Mouse (Mus musculus): ENCODE data around the gene Nos1.

Gene Nos1

DNA sequence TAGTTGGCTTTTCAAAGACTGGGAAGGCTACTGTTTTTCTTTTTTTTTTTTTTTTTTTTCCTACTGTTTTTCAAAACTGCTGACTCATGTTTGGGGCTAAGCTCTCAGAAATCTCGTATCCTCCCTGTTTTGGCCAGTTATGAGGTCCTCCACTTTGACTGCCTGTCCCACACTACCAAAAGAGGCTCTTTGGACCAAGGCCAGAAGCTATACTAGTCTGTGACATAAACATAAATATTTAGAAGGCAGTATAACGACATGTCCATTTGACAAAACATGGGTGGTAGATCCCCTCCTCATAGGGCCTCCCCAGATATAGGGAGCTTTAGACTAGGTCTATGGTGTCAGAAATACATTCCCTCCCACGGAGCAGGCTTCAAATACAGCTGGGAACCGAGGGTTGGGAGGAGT, 186.8 kb downstream of the Nos1 start:
- no peak for DNase-seq

DNA sequence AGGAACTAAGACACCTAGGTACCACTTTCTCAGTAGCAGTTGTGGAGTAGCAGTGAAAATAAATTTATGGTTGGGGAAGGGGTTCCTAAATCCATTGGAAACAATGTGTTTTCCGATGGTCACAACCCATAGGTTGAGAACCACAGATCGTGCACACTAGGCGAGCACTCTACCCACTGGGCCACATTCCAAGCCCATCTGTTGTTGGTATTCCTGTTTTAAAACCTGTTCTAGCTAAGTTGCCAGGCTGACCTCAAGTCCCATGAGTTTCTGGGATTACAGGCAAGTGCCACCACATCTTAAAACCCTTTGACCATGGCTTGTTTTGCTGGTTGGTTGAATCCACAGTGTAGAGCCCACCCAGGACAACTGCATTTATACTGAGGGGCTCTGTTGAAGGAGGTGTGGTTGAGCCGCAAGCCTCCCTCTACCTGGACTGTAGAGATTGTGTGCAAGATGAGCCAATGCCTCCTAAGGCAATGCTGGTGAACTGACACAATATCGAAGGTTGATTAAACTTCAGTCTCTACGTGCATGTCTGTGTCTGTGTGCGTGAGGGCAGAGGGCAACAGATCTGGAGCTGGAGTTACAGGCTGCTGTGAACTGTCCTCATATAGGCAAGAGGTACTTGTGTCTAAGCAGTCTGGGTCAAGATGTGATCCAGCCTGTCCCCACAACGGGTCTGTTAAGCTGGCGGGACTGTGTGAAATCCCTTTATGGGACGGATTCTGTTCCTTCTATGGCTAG, 189.0 kb downstream of the Nos1 start:
- no peak for DNase-seq

DNA sequence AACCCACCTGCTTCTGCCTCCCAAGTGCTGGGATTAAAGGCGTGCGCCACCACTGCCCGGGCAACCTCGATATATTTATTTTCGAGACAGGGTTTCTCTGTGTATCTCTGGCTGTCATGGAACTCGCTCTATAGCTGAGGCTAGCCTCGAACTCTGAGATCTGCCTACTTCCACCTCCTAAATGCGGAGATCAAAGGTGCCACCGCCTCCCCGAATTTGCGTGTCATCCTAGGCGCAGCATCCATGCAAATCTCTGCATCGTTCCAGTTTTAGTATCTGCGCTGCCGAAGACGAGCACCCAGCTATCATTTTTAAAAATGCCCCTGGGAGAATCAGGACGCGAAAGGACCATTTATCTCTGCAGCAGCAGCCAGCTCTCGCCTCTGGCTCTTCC, 195.4 kb downstream of the Nos1 start:
- no peak for DNase-seq

DNA sequence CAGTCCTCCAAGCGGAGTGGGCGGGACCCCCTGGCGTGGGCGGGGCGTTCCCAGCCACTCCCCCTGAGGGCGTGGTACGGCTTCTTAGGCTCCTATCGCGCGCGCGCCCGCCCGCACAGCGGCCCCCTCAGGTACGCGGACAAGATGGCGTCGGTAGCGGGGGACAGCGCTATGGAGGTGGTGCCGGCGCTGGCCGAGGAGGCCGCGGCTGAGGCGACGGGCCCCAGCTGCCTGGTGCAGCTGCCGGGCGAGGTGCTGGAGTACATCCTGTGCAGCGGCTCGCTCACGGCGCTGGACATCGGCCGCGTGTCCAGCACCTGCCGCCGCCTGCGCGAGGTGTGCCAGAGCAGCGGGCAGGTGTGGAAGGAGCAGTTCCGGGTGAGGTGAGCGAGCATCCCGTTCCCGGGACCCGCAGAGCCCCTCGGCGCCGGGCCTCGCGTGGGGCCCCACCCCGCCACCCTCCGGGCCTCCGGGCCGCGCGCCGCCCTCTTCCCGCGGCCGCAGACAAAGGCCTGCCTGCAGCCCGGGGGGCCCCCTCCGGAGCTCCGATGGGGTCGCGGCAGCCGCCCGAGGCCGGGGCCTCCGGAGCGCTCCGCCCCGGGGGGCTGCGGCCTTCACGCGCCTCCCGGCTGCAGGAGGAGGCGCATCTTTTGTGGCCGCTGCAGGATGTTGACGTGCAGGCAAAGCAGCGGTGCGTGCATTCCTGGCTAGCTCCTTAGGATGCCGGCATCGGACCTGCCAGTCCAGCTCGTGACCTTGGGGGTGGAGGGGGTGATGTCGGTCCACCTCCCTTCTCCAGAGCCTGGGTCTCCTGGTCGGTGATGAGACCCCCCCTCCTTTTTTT, 196.0 kb downstream of the Nos1 start, which contains the start of gene Fbxo21:
Gene Fbxo21, plus strand, starts transcription at position 74 of the 844 bp plus-strand sequence.
- DNase-seq, result peak; percentile 99

DNA sequence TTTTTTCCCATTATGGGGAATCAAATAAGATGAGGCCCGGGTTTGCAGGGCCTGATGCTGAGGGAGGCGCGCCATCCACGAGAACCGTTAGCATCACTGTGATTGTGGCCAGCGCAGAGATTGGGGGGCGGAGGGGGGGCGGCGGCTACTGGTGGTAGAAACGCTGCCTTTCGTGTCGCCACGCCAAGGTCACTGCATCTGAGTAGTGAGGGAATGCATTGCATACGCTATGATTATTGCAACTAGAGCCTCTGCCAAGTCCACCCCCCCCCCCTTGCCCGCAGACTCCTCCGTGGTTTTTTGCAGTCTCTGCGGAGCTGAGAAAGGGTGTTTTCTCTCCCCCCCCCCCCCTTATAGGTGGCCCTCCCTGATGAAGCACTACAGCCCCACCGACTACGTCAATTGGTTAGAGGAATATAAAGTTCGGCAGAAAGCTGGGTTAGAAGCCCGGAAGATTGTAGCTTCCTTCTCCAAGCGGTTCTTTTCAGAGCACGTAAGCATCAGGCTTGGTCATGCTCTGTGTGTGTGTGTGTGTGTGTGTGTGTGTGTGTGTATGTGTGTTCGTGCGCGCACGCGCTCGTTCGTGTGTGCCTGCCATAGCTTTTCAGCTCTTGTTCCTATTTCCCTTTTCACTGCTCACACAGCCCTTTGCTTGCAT, 196.8 kb downstream of the Nos1 start:
- peak; percentile 47 to 65 for DNase-seq

DNA sequence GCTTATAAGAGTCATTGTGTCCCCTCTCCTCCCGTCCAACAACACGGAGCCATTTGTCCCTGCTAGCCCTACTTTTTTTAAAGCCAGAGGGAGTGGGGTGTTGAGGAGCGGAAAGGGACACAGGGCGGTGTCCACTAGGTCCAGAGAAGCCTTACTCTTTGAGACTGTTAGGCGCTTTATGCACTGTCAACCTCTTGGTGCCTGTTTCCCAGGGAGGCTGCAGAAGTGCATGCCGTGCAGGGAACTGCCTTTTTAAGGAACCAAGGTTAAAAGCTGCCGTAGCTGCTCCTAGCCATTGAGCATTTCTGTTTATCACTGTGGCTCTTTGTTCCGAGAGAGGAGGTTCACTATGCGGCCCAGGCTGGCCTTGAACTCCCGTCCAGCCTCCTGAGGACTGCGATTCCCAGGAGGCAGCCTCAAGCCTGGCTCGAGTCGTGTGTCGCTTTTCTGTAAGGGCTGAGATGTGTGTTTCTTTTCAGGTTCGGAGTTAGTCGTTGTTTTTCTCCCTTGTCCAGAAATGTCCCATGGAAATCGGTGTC, 197.4 kb downstream of the Nos1 start:
- DNase-seq, result no peak

DNA sequence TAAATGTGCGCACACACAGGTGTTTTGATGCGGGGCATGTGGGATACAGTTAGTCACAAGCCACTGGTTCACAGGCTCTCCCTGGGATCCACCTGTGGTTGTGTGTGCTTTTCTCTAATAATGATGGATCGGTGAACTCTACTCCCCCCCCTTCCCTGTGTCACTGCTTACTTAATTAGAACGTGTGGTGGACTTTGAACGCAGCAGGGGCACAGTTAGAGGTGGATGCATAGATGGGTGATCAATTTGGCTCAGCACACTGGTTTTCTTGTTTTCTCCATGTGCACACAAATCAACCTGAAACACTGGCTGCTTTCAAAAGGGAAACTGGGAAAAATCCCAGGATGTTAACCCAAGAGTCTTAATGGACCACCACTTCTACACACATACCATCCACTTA, 198.2 kb downstream of the Nos1 start:
- DNase-seq, result peak in 1 of 2 experiments; percentile 34

DNA sequence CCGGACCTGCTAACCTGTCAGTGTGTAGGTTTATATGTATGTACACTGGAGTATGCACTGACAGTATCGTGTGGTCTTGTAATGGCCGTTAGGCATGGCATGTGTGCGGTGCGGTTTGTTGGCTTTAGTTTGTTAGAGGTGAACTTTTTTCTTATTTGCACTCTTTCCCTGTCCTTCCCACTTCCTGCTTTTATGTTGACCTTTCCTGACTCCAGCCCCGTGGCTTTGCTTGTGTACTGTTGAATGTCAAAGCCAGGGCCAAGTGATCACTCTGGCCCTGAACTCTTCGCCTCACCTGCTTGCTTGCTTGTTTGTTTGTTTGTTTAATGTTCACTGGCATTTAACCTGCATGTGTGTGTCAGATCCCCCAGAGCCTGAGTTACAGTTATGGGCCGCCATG, 200.1 kb downstream of the Nos1 start:
- DNase-seq, result no peak

DNA sequence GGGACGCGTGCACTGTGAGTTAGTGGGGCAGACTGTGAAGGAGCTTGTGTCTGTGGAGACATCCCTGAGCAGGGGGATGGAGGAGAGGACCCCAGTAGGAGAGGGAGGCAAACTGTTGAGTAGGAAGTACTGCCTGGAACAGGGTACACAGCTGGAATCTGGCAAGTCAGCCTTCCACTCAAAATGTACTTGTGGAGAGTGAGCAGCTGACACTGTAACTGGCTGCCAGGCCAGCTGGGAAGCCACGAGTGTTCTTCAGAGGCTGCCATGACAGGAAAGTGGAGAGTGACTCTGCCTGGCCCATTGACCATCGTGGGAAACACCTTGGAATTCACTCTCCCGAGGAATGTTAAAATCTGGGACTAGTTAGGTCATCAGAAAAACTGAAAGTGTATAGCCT, 201.1 kb downstream of the Nos1 start:
- no peak for DNase-seq

DNA sequence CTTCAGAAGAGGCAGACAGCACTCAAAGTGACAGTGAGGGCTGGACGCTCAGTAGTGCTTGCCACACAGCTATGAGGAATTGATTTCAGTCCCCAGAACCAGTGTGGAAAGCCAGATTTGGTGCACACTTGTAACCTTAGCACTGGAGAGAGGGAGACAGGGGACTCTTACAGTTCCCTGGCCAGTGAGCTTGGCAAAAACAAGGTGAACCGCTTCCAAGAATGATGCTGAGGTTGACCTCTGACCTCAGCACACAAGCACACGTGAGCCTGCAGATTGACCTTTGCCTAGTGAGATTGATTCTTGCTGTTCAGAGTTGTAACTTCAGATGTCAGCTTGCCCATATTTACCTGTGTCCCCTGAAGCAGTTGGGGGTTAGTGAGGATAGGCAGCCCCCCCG, 205.5 kb downstream of the Nos1 start:
- DNase-seq, result no peak

DNA sequence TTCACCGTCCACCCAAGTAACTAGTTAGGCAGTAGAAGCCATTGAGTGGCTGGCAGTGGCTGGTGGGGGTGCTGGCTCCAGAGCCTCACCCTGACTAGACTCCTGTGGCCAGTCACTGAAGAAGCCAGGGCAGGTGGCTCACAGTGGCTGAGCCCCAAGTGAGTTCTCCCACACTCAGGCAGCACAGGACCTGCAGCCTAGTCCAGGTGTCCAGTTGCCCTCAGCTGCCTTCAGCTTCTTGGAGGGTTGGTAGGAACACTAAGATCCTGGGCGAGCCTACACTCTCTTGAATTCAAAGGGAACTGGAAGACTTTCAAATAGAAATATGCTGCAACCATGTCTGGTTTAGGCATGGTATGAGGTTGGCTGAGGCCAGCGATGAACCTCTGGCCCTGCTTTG, 207.1 kb downstream of the Nos1 start:
- no peak for DNase-seq

DNA sequence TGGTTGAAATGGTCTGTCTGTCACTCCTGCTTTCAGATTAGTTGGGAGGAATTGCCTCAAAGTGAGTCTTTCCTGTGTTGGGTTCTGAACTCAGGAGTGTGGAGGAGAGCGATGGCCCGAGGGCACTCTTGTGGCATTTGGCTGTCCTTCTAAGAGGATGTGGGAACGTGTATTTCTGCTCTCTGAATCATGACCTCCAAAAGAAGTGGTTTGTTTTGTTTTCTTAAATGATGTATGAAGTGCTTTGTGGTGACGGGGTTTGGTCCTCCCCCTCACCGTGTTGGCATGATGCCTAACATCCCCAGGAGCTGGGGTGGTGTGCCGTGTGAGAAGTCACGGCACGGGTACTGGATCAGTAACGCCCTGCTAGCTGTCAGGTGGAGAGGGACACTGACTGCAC, 207.5 kb downstream of the Nos1 start:
- no peak for DNase-seq

DNA sequence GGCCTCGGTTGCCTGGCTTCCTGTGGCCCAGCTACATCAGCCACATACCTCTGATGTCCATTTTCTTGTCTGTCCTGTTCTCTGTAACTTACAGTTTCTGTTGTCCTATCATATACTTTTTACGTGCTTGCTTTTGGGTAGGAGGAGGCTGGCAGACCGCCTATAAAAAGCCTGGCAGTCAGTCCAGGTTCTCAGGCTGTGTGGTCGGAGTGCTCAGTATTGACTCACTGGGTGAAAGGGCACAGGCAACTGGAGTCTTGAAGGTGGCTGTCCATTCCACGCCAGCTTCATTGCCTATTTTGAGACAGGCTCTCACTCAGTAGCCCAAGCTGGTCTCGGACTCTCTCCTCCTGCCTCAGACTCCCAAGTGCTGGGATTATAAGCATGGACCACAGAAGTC, 208.9 kb downstream of the Nos1 start:
- no peak for DNase-seq

DNA sequence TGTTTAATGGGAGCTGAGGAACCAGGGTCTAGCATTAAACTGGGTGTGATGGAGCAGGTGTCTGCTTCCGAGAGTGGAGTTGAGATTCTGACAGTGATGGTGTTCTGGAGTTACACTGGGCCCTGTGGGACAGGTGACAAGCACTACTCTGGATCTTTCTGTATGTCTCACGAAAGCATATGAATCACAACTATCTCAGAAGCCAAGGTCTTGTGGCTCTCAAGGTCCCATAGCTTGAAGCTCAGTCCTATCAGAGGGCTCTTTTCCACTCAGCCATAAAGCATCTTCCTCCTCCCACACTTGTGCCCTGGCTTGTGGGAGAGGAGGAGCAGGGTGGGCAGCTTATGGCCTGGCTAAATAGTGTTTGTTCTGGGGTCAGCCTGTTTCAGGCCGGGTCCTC, 210.1 kb downstream of the Nos1 start:
- no peak for DNase-seq

DNA sequence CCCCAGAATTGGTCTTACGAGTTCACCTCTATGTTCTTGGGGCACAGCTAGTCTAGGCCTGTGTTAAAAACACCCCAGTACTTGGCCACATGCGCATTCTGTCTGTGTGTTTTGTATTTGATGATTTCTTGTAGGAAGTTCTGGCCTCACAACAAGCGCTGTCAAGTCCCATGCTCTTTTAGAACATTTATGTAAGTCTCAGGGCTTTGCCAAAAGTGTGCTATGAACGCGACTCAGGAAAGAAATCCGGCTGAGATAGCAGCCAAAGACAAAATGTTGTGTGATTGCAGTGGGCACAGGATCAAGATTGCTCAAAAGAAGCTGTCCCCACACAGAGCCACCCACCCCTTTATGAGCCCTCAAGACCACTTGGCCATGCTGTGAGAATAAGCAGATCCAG, 212.7 kb downstream of the Nos1 start:
- DNase-seq, result no peak

DNA sequence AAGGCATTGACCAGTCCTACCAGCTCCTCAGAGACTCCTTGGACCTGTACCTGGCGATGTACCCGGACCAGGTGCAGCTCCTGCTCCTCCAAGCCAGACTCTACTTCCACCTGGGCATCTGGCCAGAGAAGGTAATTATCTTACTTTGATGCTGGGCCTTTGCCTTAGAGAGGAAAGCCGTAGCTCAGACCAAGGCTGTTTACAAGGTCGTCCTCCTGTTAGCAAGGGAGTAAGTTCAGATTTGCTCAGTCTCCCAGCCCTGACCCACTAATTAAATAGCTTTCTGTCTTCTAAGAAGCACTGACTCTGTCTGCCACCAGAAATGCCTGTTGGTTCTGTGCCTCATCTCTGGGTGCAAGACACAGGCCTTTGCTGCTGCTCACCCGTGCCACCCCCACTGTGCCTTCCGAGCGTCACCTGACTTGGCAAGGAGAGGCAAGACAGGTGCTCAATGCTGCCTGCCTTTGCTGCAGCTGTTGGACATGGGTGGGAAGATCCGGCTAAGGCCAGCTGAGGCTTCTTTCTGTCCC, 214.6 kb downstream of the Nos1 start:
- no peak for DNase-seq

DNA sequence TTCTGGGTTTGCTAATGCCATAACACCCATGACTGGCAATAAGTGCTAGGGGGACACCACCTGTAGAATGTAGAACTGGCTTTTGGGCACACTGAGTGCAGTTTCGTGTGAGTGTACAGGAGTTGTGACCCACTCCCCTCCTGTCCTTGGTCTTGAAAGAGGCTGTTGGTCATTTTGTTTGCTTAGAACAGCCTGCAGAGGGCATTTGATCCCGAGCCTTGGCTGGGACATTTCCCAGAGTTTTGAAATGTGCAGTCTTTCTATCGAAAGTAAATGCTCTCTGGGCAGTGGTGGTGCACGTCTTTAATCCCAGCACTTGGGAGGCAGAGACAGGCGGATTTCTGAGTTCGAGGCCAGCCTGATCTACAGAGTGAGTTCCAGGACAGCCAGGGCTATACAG, 215.1 kb downstream of the Nos1 start:
- DNase-seq, result no peak

DNA sequence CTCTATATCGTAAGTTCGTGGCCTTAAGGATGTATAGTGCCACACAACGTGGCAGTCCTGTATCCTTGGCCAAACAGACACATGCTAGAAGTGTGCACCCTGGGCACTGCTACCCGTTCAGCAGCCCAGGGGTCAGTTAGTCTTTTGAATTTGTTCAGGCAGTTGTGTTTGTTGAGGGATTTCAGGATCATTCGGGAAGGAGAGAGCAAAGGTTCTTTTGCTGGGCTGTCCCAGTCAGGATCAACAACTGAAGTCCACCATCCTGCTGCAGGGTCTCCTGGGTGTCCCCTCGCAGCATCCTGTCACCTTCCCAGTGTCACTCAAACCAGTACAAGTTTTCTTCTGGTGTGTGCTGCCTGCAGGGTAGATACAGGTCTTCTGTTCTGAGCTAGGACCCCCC, 215.7 kb downstream of the Nos1 start:
- DNase-seq, result no peak

DNA sequence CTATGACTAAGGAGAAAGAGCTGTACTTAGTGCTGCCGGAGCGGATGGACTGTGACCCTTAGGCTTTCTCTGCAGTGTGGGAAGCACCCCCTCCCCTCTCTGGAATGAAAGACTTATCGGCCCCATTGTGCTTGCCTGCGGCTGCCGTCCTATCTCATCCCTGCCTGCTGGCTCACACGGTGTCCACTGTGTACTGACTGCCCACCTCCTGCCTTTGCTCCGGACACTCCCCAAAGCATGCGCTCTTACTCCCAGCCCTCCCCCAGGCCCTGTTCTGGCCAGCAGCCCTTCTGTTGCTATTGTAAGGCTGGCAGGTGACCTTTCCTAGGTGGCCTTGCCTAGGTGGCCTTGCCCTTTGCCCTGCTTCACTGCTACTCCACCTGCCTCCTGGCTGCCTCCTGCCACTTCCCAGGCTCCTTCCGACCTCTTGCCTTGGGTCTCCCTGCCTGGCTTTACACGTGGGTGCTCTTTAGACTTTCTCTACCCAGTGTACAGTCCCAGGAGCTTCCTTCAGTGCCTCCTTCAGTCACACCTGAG, 216.7 kb downstream of the Nos1 start:
- no peak for DNase-seq

DNA sequence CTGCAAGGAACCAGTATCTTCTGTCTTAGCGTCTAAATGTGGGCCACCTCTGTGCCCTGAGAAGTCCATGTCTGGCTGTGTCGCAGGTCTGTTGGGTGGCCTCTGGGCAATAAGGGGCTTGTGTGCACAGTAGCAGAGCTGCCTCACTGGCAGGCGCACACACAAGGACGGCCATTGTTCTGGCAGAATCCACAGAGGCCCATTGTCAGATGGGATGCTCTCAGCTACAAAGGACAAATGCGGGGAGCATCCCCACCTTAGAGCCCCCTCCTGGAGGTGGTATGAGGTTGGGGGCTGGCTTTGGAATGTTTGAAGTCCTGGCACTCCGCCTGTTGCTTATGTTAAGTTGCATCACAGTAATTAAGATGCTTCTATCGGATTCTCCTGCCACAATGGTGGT, 218.2 kb downstream of the Nos1 start:
- DNase-seq, result no peak

DNA sequence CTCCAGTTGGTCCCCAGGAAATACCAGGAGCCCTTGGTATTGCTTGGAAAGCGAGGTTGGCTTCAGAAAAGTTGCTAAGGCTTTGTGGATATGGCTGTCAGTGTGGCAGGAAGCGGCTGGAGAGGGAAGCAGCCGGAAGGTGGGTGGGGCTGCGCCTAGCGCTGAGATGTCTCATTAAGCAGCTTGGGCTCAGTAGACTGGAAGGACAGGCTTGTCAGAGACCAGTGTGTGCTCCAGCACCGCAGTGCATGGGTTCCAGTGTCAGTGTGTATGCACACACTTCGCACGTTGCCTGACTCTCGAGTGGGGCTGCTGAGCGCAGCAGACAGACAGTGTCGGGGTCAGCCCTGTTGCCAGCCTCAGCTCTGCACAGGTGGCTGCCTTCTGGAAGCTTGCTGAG, 218.8 kb downstream of the Nos1 start:
- no peak for DNase-seq

DNA sequence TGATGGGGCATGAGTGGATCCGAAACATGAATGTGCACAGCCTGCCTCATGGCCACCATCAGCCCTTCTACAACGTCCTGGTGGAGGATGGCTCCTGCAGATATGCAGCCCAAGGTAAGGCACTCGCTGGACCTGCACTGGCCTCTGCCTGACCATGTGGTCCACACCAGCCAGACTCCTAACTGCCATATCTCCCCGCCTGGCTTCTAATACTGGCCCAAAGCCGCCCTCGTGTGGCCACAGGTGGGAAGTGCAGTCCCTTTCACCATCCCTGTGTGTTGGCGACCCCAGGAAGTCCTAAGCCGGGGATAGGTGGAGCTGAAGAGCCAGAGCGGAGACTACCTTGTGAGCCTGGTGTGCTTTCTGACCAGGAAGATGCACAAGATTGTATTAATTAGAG, 221.2 kb downstream of the Nos1 start:
- peak; percentile 87 to 88 for DNase-seq

DNA sequence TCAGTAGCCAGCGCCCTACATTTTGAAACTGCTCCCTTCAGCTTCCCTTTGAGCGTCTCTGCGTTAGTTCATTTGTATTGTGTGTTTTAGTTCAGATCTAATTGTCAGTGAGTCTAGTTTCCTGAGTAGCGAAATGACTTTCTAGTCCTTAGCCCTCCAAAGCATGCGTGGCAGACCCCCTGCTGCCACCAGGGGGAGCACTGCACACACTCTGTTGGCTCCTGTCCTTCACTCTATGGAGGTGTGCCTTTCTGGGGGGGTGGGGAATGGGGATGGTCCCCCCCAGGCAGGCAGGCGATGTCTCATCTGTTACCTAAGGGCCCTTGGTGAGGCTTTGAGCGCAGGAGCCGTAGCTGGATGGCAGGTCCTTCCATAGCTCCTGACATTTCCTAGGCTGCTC, 223.8 kb downstream of the Nos1 start:
- DNase-seq, result peak; percentile 81 to 84

All from kidney, postnatal 4 days (tissue).